Mouse (Mus musculus) Patski (cell line): ENCODE data around the gene Deaf1. TPM values are rescaled to one million over a fixed set of nuclear protein-coding genes. Genes with fewer than 3 reads are reported as not detected.

Source experiments
- ATAC-seq: fragments of 100-300 bp; one replicate; pipeline ENCODE4 v1.8.0; 2021
- CTCF ChIA-PET: fragments of 350-600 bp; sonication (Branson Sonifier 250); formaldehyde crosslinking; loops from one replicate; lab custom pipeline; 2022; ENCODE audit warnings: inconsistent platforms; lab: Charles Lee
- POLR2A ChIA-PET: fragments of 350-600 bp; sonication (Branson Sonifier 250); formaldehyde crosslinking; loops from one replicate; lab custom pipeline; 2022; ENCODE audit warnings: antibody characterized with exemption, inconsistent platforms; lab: Charles Lee
- DNase-seq: peaks from one replicate; pipeline ENCODE4 v3.0.0-alpha.2; 2011; ENCODE audit warnings: low read depth, low spot score
- H3K27me3 ChIP-seq: fragments of 371-371 bp; one replicate; pipeline ENCODE4 v1.5.1; 2021
- CTCF ChIP-seq: fragments of 100-300 bp; IDR thresholded peaks from one replicate; pipeline ENCODE4 v1.5.1; 2021
- in situ Hi-C: fragments of 300-500 bp; cut with MboI; formaldehyde crosslinking; loops from 3 replicates; pipeline ENCODE4 v1.11.1; 2018; ENCODE audit warnings: low pct_unique_long_range_greater_than_20kb, mixed read lengths
- polyA plus RNA-seq: library from polyadenylated mRNA; unstranded; gene quantifications from one replicate; pipeline ENCODE4 v1.2.3, GENCODE M21; 2021

Deaf1 gene
- polyA plus RNA-seq, 1 experiment from 2014 or later = 62.1 TPM

DNA sequence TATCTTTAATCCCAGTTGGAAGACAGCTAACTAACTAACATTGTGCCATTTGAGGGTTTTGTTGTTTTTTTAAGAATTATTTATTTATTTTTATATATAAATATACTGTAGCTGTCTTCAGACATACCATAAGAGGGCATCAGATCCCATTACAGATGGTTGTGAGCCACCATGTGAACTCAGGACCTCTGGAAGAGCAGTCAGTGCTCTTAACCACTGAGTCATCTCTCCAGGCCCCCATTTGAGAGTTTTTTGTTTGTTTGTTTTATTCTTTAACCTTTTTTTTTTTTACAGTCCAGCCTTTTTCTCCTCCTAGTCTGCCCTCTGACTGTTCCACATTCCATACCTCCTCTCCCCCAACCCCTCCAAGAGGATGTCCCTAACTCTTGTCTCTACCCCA is 3.2 kb upstream of the Deaf1 start:
- POLR2A ChIA-PET = no interaction called here
- TF ChIP-seq CTCF = no peak
- CTCF ChIA-PET = interaction anchor here (2.3 kb wide), 1 partner anchor 8 kb away, joined by 9 read pairs; the partner anchor contains the start of gene Eps8l2
- ATAC-seq (no peak), DNase-seq (no peak)
- no peaks in the 10 kb centered on the region for H3K27me3 ChIP-seq
- in situ Hi-C loops = no loop called here

DNA sequence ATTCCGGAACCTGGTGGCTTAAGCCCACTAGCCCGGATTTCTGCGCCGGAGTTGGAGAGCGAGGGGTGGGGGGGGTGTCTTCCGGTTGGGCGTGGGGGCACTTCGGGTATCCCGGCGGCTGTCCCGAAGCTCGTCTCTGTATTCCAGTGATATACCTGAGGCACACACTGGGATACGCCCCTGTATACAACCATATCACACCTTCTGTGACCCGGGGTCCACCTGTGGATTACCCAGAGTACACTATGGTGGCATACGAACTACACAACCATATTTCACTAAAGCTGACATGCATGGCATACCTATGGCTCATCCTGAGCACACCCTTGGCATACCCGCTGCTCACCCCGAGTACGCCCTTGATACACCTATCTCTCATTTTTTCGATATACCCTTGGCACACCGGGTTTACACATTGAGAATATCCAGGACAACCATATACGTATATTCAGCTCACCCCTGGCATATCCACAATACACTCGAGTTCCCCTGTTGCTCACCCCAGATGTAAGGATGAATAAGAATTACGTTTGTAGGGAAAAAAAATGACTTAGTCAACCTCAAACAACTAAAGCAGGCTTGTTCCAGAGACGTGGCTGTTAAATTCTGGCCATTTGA is 992 bp upstream of the Deaf1 start:
- no peak for ATAC-seq
- DNase-seq = no peak
- TF ChIP-seq CTCF = no peak
- ChIA-PET POLR2A (interaction anchor here (0.8 to 1.2 kb wide), 4 partner anchors 11 to 93 kb away, joined by 3 to 6 read pairs (median 4); partner anchors contain the start of gene Eps8l2), CTCF (interaction anchor here (1.0 to 4.2 kb wide), 5 partner anchors 10 to 67 kb away, joined by 3 to 19 read pairs (median 3); partner anchors contain the start of gene Eps8l2)
- in situ Hi-C loops = no loop called here
- H3K27me3 ChIP-seq = no peaks in the 10 kb centered on the region

DNA sequence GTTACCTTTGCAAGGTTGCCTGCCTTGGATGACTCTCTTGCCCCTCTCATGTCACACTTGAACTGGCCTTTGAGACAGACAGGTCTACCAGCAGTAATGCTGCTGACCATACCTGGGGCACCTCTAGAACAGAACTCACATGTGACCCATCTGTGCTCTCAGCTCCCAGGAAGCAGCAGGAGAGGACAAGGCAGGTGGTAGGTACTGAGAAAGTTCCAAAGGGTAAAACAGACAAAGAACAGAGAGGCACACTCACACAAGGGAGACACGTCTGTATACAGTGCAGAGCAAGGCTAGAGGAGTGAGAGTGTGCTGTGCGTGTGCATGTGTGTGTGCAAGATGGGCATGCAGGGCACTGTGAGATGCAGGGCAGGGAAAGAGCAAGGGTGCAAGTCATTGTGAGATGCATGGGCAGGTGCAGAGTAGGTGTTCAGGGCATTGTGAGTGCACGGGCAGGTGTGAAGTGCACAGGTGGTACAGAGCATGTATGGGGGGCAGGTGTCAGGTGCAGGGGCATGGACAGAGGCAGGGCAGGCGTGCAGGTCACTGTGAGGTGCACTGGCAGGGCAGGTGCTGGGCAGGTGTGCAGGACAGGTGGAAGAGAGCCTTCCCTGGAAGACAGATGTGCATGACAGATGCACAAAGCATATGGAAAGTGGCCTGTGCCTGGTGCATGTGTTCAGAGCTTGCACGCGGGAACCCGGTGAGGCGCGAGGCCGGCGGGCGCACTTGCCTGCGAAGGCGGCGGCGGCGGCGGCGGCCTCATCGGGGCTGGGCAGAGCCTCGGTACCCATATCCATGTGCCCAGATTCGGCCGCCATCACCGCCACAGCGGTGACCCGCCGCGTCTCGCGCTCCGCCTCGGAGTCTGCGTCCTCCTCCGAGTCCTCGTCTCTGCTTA is 694 bp downstream of the Deaf1 start:
- ATAC-seq = peak; percentile 14
- CTCF ChIA-PET = interaction anchor here (1.5 to 4.2 kb wide), 2 partner anchors 11 to 68 kb away, joined by 4 to 19 read pairs; no protein-coding TSS in a partner anchor

DNA sequence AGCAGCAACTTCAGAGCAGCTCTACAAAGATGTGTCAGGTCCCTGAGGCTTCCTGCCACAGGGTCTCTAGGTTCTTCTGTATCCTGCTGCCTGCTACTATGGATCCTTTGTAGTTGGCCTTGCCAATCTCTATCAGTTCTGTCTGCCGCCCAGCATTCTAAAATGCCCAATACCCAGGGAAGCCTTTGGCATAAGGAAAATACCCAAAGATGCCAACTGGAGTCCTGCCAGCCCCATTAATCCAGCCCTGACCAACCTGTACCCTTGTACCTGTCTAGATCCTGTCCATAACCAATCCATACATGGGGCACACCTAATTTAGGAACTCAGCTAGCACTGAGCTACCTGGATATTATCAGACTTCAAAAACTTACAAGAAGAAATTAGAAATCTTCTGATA is 2.8 kb downstream of the Deaf1 start:
- ChIA-PET CTCF (no interaction called here), POLR2A (no interaction called here)
- TF ChIP-seq CTCF = no peak
- DNase-seq (no peak), ATAC-seq (no peak)
- in situ Hi-C loops = no loop called here
- no peaks in the 10 kb centered on the region for H3K27me3 ChIP-seq

More for the DNA sequence above, 694 bp downstream of the Deaf1 start:
- POLR2A ChIA-PET = interaction anchor here (1.1 kb wide), 1 partner anchor 375 kb away, joined by 3 read pairs; no protein-coding TSS in a partner anchor
- no peak for TF ChIP-seq CTCF
- no peaks in the 10 kb centered on the region for H3K27me3 ChIP-seq
- DNase-seq = no peak
- in situ Hi-C loops = no loop called here

DNA sequence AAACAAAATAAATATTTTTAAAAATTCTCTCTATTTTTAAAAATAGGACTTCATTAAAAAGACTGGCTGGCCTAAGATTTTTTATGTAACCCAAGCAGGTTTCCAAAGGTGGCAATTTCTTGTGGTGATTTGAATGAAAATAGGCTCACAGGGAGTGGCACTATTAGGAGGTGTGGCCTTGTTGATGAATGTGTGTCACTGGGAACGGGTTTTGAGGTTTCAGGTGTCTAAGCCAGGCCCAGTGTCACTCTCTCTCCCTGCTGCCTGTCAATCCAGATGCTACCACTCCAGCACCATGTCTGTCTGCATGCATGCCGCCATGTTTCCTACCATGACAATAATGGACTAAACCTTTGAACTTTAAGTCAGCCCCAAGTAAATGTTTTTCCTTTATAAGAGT is 8.0 kb downstream of the Deaf1 start:
- DNase-seq (no peak), ATAC-seq (no peak)
- no peaks in the 10 kb centered on the region for H3K27me3 ChIP-seq
- in situ Hi-C loops = loop anchor here (5.0 kb wide), 2 partner anchors 52 to 77 kb away; partner anchors contain the start of gene Irf7
- ChIA-PET CTCF (no interaction called here), POLR2A (no interaction called here)
- no peak for TF ChIP-seq CTCF

DNA sequence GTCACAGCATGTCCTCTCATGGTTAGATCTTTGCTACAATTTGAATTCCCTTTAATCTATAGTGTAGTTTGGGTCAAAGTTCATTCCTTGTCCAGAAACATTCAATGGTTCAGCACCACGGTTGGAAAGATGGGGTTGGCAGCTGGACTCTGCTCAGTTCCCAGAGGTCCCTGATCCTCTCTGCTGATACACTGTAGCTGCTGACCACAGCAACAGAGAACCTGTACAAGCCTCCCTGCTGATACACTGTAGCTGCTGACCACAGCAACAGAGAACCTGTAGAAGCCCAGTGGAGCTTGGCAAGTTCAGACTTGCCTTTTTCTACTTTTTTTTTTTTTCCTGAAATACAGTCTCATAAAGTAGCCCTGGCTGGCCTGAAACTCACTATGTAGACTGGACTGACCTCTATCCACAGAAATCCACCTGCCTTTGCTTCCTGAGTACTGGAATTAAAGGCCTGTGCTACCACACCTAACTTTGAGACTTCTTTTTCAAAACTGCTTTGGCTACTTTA is 9.8 kb downstream of the Deaf1 start:
- DNase-seq (no peak), ATAC-seq (no peak)
- in situ Hi-C loops = loop anchor here (5.0 kb wide), 2 partner anchors 50 to 75 kb away; partner anchors contain the start of gene Irf7
- CTCF ChIA-PET = interaction anchor here (0.9 to 2.0 kb wide), 2 partner anchors 10 to 77 kb away, joined by 3 to 5 read pairs; no protein-coding TSS in a partner anchor
- TF ChIP-seq CTCF = no peak
- H3K27me3 ChIP-seq = no peaks in the 10 kb centered on the region
- POLR2A ChIA-PET = interaction anchor here (0.6 to 0.7 kb wide), 2 partner anchors 20 to 151 kb away, joined by 3 read pairs; no protein-coding TSS in a partner anchor

DNA sequence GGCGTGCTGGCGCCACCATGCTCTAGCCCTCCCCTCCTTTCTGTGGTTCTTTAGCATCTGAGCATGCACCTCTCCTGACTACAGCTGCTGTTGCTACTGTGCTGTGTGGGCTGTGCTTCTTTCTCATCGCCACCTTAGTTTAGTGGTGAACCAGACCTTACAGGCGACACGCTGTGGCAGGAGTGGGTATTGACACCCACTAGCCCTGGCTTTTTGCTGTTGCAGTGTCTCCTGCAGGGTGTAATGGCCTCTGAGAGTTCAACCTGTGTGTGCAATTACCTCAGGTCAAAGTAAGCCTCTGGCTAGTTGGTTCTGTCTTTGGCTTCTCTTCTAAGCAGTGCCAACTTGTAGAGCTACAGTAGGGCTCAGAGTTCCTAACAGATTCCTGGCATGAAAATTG is 11.5 kb downstream of the Deaf1 start:
- ChIA-PET CTCF (interaction anchor here (1.1 to 2.0 kb wide), 3 partner anchors 9 to 52 kb away, joined by 3 to 5 read pairs (median 4); no protein-coding TSS in a partner anchor), POLR2A (interaction anchor here (0.5 kb wide), 1 partner anchor 21 kb away, joined by 3 read pairs; no protein-coding TSS in a partner anchor)
- no peak for DNase-seq
- peak; percentile 67 for ATAC-seq
- in situ Hi-C loops = loop anchor here (5.0 kb wide), 2 partner anchors 49 to 74 kb away; partner anchors contain the start of gene Irf7
- no peaks in the 10 kb centered on the region for H3K27me3 ChIP-seq
- peak; percentile 75 for TF ChIP-seq CTCF

DNA sequence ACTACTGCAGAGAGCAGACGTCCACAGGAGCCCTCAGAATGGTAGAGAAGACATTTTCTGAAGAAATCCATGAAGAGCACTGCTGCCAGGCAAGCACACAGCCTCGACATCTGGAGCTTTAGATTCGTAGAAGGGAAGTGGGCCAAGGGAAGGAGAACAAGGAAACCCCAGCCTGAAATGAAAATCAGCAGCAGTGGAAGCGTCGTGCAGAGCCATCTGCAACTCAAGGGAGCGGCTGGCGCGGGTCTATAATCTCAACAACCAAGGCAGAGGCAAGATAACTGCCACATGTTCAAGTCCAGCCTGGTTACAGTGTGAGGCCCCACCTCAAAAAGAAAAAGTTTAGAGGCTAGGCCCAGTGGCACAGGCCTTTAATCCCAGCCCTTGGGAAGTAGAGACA is 12.4 kb downstream of the Deaf1 start:
- no peaks in the 10 kb centered on the region for H3K27me3 ChIP-seq
- in situ Hi-C loops = loop anchor here (5.0 kb wide), 2 partner anchors 48 to 73 kb away; partner anchors contain the start of gene Irf7
- DNase-seq (no peak), ATAC-seq (no peak)
- ChIA-PET CTCF (interaction anchor here (0.8 to 1.3 kb wide), 4 partner anchors 11 to 51 kb away, joined by 3 to 4 read pairs (median 4); no protein-coding TSS in a partner anchor), POLR2A (no interaction called here)
- no peak for TF ChIP-seq CTCF

DNA sequence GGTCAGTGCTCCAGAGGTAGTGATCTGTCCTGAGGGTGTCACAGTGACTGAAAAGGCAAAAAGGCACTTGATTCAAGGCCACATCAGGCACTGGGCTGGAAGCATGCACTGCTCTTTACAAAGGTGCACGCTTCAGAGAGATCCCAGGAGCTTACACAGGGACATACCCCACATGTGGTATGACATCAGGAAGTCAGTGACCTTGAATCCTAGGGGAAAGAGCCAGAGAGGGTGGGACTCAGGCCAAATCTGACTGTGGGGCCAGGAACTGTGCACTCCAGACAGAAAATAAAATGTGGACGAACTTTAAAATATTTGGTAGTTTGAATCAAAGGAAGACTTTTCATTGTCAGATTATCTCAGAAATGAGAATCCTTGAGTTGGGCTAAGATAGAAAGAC is 13.1 kb downstream of the Deaf1 start:
- no peak for DNase-seq
- no peaks in the 10 kb centered on the region for H3K27me3 ChIP-seq
- ChIA-PET CTCF (interaction anchor here (1.1 kb wide), 1 partner anchor 47 kb away, joined by 4 read pairs; no protein-coding TSS in a partner anchor), POLR2A (no interaction called here)
- ATAC-seq = no peak
- no peak for TF ChIP-seq CTCF
- in situ Hi-C loops = no loop called here

DNA sequence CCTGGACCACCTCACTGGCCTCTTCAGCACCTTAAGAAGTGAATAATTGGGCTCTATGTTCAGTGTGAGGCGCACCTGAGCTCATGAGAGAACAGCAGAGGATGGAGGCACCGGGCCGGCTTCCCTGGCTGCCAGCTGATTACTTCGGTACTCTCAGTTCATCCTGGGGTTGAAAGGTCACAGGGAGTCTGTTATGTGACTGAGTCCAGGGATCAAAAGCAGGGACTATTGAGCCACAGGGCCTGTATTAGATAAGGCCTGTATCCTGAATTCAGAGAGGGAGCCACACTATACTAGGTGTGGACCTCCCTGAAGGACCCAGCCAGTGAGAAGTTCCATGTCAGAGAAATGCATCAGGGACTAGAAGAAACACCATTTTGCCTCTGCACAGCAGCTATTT is 23.0 kb downstream of the Deaf1 start:
- ChIA-PET POLR2A (no interaction called here), CTCF (interaction anchor here (1.7 kb wide), 1 partner anchor 12 kb away, joined by 4 read pairs; no protein-coding TSS in a partner anchor)
- in situ Hi-C loops = no loop called here
- ATAC-seq (no peak), DNase-seq (no peak)
- H3K27me3 ChIP-seq = no peaks in the 10 kb centered on the region
- no peak for TF ChIP-seq CTCF
